Mouse (Mus musculus): ENCODE measurements around the gene Slc24a3. TPM values are rescaled to one million over a fixed set of nuclear protein-coding genes. Genes with fewer than 3 reads are reported as not detected.

The Slc24a3 gene
- total and polyA plus RNA-seq, 3 experiments, result not detected

GRCm38 (mm10) chr2:145631799-145632174 is 464.2 kb downstream of the Slc24a3 start:
- H3K27ac ChIP-seq (ENCODE audit: control insufficient read depth, low read depth, low read length), result no peak overlapping the region
- H3K4me3 ChIP-seq (ENCODE audit: control insufficient read depth in 1 of 2, insufficient read depth in 1 of 2, low read depth in 2 of 2, low read length in 2 of 2), result no peak overlapping the region
- no peak for DNase-seq (ENCODE audit: low read depth, low spot score)
- H3K9ac ChIP-seq (ENCODE audit: control insufficient read depth, low read depth, low read length, poor library complexity, severe bottlenecking), result no peak overlapping the region
- H3K79me2 ChIP-seq (ENCODE audit: control insufficient read depth, insufficient read depth, low read length, poor library complexity), result no peaks in the 10 kb centered on the region
- no peaks in the 10 kb centered on the region for H3K4me1 ChIP-seq (ENCODE audit: control insufficient read depth in 1 of 2, insufficient read depth in 2 of 2, low read length in 2 of 2)
- H3K9me3 ChIP-seq (replicated peaks; ENCODE audit: insufficient read depth, low read length), result no peaks in the 10 kb centered on the region
- H3K36me3 ChIP-seq (ENCODE audit: control insufficient read depth in 1 of 2, insufficient read depth in 2 of 2, low read length in 2 of 2), result no peaks in the 10 kb centered on the region
- TF ChIP-seq GATA1 (IDR thresholded peaks at IDR 0.05; ENCODE audit: low read depth, low read length) (no peak), USF1 (IDR thresholded peaks at IDR 0.05; ENCODE audit: low read depth, low read length) (no peak), MEF2A (IDR thresholded peaks at IDR 0.05; ENCODE audit: extremely low read depth, insufficient replicate concordance, low read depth, low read length, poor library complexity, severe bottlenecking) (no peak), SIN3A (IDR thresholded peaks at IDR 0.05; ENCODE audit: low read length) (no peak), RCOR1 (IDR thresholded peaks at IDR 0.05; ENCODE audit: low read depth, low read length) (no peak)
- H3K27me3 ChIP-seq (ENCODE audit: control insufficient read depth in 1 of 2, insufficient read depth in 2 of 2, low read length in 2 of 2), result no peaks in the 10 kb centered on the region

GRCm38 (mm10) chr2:145633811-145634210 is 466.3 kb downstream of the Slc24a3 start:
- no peak for DNase-seq (ENCODE audit: low read depth, low spot score)
- no peak overlapping the region for H3K27ac ChIP-seq (ENCODE audit: control insufficient read depth, low read depth, low read length)
- no peak for TF ChIP-seq GABPA (IDR thresholded peaks at IDR 0.05; ENCODE audit: low read depth, low read length)
- TF ChIP-seq CTCF (IDR thresholded peaks at IDR 0.05 in 2 of 3, conservative IDR thresholded peaks at IDR 0.05 in 1 of 3; ENCODE audit: control insufficient read depth in 1 of 3, insufficient read depth in 1 of 3, low read depth in 2 of 3, low read length in 3 of 3, poor library complexity in 1 of 3, severe bottlenecking in 1 of 3), result no peak
- TF ChIP-seq NELFE (IDR thresholded peaks at IDR 0.05; ENCODE audit: low read depth, low read length), result no peak
- TF ChIP-seq SIN3A (IDR thresholded peaks at IDR 0.05; ENCODE audit: low read length), result no peak
- TF ChIP-seq JUND (IDR thresholded peaks at IDR 0.05; ENCODE audit: low read depth, low read length), result no peak
- TF ChIP-seq MAZ (IDR thresholded peaks at IDR 0.05; ENCODE audit: low read depth, low read length), result no peak
- TF ChIP-seq RAD21 (IDR thresholded peaks at IDR 0.05; ENCODE audit: low read depth, low read length), result no peak
- no peak for TF ChIP-seq MXI1 (IDR thresholded peaks at IDR 0.05; ENCODE audit: low read depth, low read length)
- TF ChIP-seq ZC3H11A (IDR thresholded peaks at IDR 0.05; ENCODE audit: low read depth, low read length), result no peak
- H3K36me3 ChIP-seq (ENCODE audit: control insufficient read depth in 1 of 2, insufficient read depth in 2 of 2, low read length in 2 of 2), result no peaks in the 10 kb centered on the region
- no peaks in the 10 kb centered on the region for H3K79me2 ChIP-seq (ENCODE audit: control insufficient read depth, insufficient read depth, low read length, poor library complexity)
- H3K9ac ChIP-seq (ENCODE audit: control insufficient read depth, low read depth, low read length, poor library complexity, severe bottlenecking), result no peak overlapping the region
- no peaks in the 10 kb centered on the region for H3K9me3 ChIP-seq (replicated peaks; ENCODE audit: insufficient read depth, low read length)
- no peak overlapping the region for H3K4me3 ChIP-seq (ENCODE audit: control insufficient read depth in 1 of 2, insufficient read depth in 1 of 2, low read depth in 2 of 2, low read length in 2 of 2)
- no peaks in the 10 kb centered on the region for H3K27me3 ChIP-seq (ENCODE audit: control insufficient read depth in 1 of 2, insufficient read depth in 2 of 2, low read length in 2 of 2)
- no peaks in the 10 kb centered on the region for H3K4me1 ChIP-seq (ENCODE audit: control insufficient read depth in 1 of 2, insufficient read depth in 2 of 2, low read length in 2 of 2)

GRCm38 (mm10) chr2:145640255-145640984 is 472.9 kb downstream of the Slc24a3 start:
- no peaks in the 10 kb centered on the region for H3K36me3 ChIP-seq (ENCODE audit: control insufficient read depth in 1 of 2, insufficient read depth in 2 of 2, low read length in 2 of 2)
- H3K79me2 ChIP-seq (ENCODE audit: control insufficient read depth, insufficient read depth, low read length, poor library complexity), result no peaks in the 10 kb centered on the region
- no peak overlapping the region for H3K4me3 ChIP-seq (ENCODE audit: control insufficient read depth in 1 of 2, insufficient read depth in 1 of 2, low read depth in 2 of 2, low read length in 2 of 2)
- no peaks in the 10 kb centered on the region for H3K27me3 ChIP-seq (ENCODE audit: control insufficient read depth in 1 of 2, insufficient read depth in 2 of 2, low read length in 2 of 2)
- no peaks in the 10 kb centered on the region for H3K4me1 ChIP-seq (ENCODE audit: control insufficient read depth in 1 of 2, insufficient read depth in 2 of 2, low read length in 2 of 2)
- TF ChIP-seq ZKSCAN1 (IDR thresholded peaks at IDR 0.05; ENCODE audit: low read depth, low read length) (no peak), MYC (IDR thresholded peaks at IDR 0.05; ENCODE audit: low read depth, low read length) (no peak), RCOR1 (IDR thresholded peaks at IDR 0.05; ENCODE audit: low read depth, low read length) (no peak), POLR2A (IDR thresholded peaks at IDR 0.05; ENCODE audit: control insufficient read depth in 1 of 2, insufficient read depth in 1 of 2, low read depth in 1 of 2, low read length in 2 of 2, poor library complexity in 1 of 2) (no peak), GABPA (IDR thresholded peaks at IDR 0.05; ENCODE audit: low read depth, low read length) (no peak), RAD21 (IDR thresholded peaks at IDR 0.05; ENCODE audit: low read depth, low read length) (no peak)
- H3K27ac ChIP-seq (ENCODE audit: control insufficient read depth, low read depth, low read length), result no peak overlapping the region
- H3K9me3 ChIP-seq (replicated peaks; ENCODE audit: insufficient read depth, low read length), result no peaks in the 10 kb centered on the region
- H3K9ac ChIP-seq (ENCODE audit: control insufficient read depth, low read depth, low read length, poor library complexity, severe bottlenecking), result no peak overlapping the region
- DNase-seq (ENCODE audit: low read depth, low spot score), result no peak
